Mouse (Mus musculus): ENCODE data around the gene Bach1.
A peak's percentile ranks its signal among the peaks of the same experiment; 100 is the strongest.
"Not testable (repeated sequence)": the region's sequence is repeated elsewhere in the genome, so short reads cannot be mapped to it uniquely, and the experiment has no call there.

Gene Bach1

GRCm38 (mm10) chr16:87680912-87681634 lies 17.7 kb upstream of the Bach1 start:
- ATAC-seq (ENCODE audit: low TSS enrichment): no peak

GRCm38 (mm10) chr16:87681848-87682247 lies 16.9 kb upstream of the Bach1 start:
- ATAC-seq (ENCODE audit: low TSS enrichment): no peak

- ATAC-seq (ENCODE audit: low TSS enrichment): no peak
These were observed 12.3 kb upstream of the Bach1 start for GRCm38 (mm10) chr16:87686458-87686857.

- ATAC-seq (ENCODE audit: low TSS enrichment): no peak
These were observed 11.4 kb upstream of the Bach1 start for GRCm38 (mm10) chr16:87687346-87687745.

GRCm38 (mm10) chr16:87688328-87688727 lies 10.4 kb upstream of the Bach1 start:
- ATAC-seq (ENCODE audit: low TSS enrichment): not testable (repeated sequence)

GRCm38 (mm10) chr16:87688823-87689222 lies 9.9 kb upstream of the Bach1 start:
- ATAC-seq (ENCODE audit: low TSS enrichment): not testable (repeated sequence)

GRCm38 (mm10) chr16:87689225-87689624 lies 9.5 kb upstream of the Bach1 start:
- peak; percentile 52 for ATAC-seq (ENCODE audit: low TSS enrichment)

- no peak for ATAC-seq (ENCODE audit: low TSS enrichment)
These were observed 8.2 kb upstream of the Bach1 start for GRCm38 (mm10) chr16:87690506-87690905.

- ATAC-seq (ENCODE audit: low TSS enrichment): no peak
These were observed 7.6 kb upstream of the Bach1 start for GRCm38 (mm10) chr16:87691102-87691501.

- no peak for ATAC-seq (ENCODE audit: low TSS enrichment)
These were observed 6.2 kb upstream of the Bach1 start for GRCm38 (mm10) chr16:87692591-87692990.

- ATAC-seq (ENCODE audit: low TSS enrichment): no peak
These were observed 909 bp upstream of the Bach1 start for GRCm38 (mm10) chr16:87697707-87698365.

GRCm38 (mm10) chr16:87699306-87699692 lies 554 bp downstream of the Bach1 start:
- ATAC-seq (ENCODE audit: low TSS enrichment): peak; percentile 56

GRCm38 (mm10) chr16:87699693-87700394 lies 1.1 kb downstream of the Bach1 start:
- ATAC-seq (ENCODE audit: low TSS enrichment): peak; percentile 24; the same call in 1 of the 2 replicates

- no peak for ATAC-seq (ENCODE audit: low TSS enrichment)
These were observed 1.6 kb downstream of the Bach1 start for GRCm38 (mm10) chr16:87700395-87700765.

- ATAC-seq (ENCODE audit: low TSS enrichment): no peak
These were observed 3.1 kb downstream of the Bach1 start for GRCm38 (mm10) chr16:87701891-87702290.

GRCm38 (mm10) chr16:87702881-87703280 lies 4.1 kb downstream of the Bach1 start:
- ATAC-seq (ENCODE audit: low TSS enrichment): no peak

GRCm38 (mm10) chr16:87704225-87704624 lies 5.5 kb downstream of the Bach1 start:
- no peak for ATAC-seq (ENCODE audit: low TSS enrichment)

GRCm38 (mm10) chr16:87705892-87706589 lies 7.3 kb downstream of the Bach1 start:
- peak; percentile 96 for ATAC-seq (ENCODE audit: low TSS enrichment)

- no peak for ATAC-seq (ENCODE audit: low TSS enrichment)
These were observed 8.6 kb downstream of the Bach1 start for GRCm38 (mm10) chr16:87707335-87707734.

GRCm38 (mm10) chr16:87708570-87708969 lies 9.8 kb downstream of the Bach1 start:
- ATAC-seq (ENCODE audit: low TSS enrichment): no peak

- no peak for ATAC-seq (ENCODE audit: low TSS enrichment)
These were observed 10.4 kb downstream of the Bach1 start for GRCm38 (mm10) chr16:87709144-87709543.

- no peak for ATAC-seq (ENCODE audit: low TSS enrichment)
These were observed 11.2 kb downstream of the Bach1 start for GRCm38 (mm10) chr16:87709971-87710370.
